Mouse (Mus musculus) hindbrain, postnatal 0 days (tissue): ENCODE results near the gene Nrxn3. TPM values are rescaled to one million over a fixed set of nuclear protein-coding genes. Genes with fewer than 3 reads are reported as not detected.

Source experiments
- ATAC-seq: fragments of 200-750 bp; cut with Nextera tagmentation; 2 replicates; pipeline ENCODE4 v1.8.0; 2017; ENCODE audit warnings: mild to moderate bottlenecking, moderate TSS enrichment, moderate library complexity
- DNase-seq: peaks from one replicate; pipeline ENCODE4 v3.0.0-alpha.2; 2015; ENCODE audit warnings: low spot score
- H3K27ac ChIP-seq: fragments of 300-500 bp; sonication (generic); 2 replicates; pipeline ENCODE4 v1.5.1; 2014; ENCODE audit warnings: mild to moderate bottlenecking
- H3K27me3 ChIP-seq: fragments of 300-500 bp; sonication (generic); 2 replicates; pipeline ENCODE4 v1.6.1; 2014; ENCODE audit warnings: low read length, mixed read lengths; ENCODE audit not compliant: insufficient read depth
- H3K36me3 ChIP-seq: fragments of 300-500 bp; sonication (generic); 2 replicates; pipeline ENCODE4 v1.6.1; 2014; ENCODE audit warnings: low read length, mixed read lengths; ENCODE audit not compliant: insufficient read depth
- H3K4me1 ChIP-seq: fragments of 300-500 bp; sonication (generic); 2 replicates; pipeline ENCODE4 v1.6.1; 2014; ENCODE audit warnings: antibody characterized with exemption, low read length, mixed read lengths; ENCODE audit not compliant: insufficient read depth
- H3K4me2 ChIP-seq: fragments of 300-500 bp; sonication (generic); 2 replicates; pipeline ENCODE4 v1.6.1; 2014; ENCODE audit warnings: low read depth, mild to moderate bottlenecking, low read length, moderate library complexity, mixed read lengths
- H3K4me3 ChIP-seq: fragments of 300-500 bp; sonication (generic); 2 replicates; pipeline ENCODE4 v1.5.1; 2014; ENCODE audit warnings: low read length
- H3K9ac ChIP-seq: fragments of 300-500 bp; sonication (generic); replicated peaks from 2 replicates; pipeline ENCODE4 v1.6.1; 2014; ENCODE audit warnings: mild to moderate bottlenecking, low read length, moderate library complexity, mixed read lengths
- H3K9me3 ChIP-seq: fragments of 300-500 bp; sonication (generic); 2 replicates; pipeline ENCODE4 v1.6.1; 2016; ENCODE audit warnings: low read length, mixed read lengths
- CTCF ChIP-seq: IDR thresholded peaks from 2 replicates; pipeline ENCODE4 v1.5.1; 2016; ENCODE audit warnings: antibody characterized with exemption, control low read depth, low read depth
- WGBS: fragments of 180-500 bp; shearing (Covaris S2); extraction: QIAGEN DNeasy Blood & Tissue Kit; methylation state at CpG from one replicate; pipeline ENCODE4 v1.1.7; 2014; 5-methylcytosine and 5-hydroxymethylcytosine counted together
- polyA plus RNA-seq: library from polyadenylated mRNA; unstranded; fragments of >200 nt; fragmentation: Nextera tagmentation; extraction: Ambion mirVana; gene quantifications from 2 replicates; pipeline ENCODE4 v1.2.1, GENCODE M21; 2015
- total RNA-seq: library from RNA; depleted of rRNA; stranded (reverse); fragments of >200 nt; gene quantifications from 2 replicates; pipeline ENCODE4 v1.2.3, GENCODE M21; 2014

Gene Nrxn3
- total and polyA plus RNA-seq, 2 experiments from 2014 or later, result 87.8 to 103 TPM

DNA sequence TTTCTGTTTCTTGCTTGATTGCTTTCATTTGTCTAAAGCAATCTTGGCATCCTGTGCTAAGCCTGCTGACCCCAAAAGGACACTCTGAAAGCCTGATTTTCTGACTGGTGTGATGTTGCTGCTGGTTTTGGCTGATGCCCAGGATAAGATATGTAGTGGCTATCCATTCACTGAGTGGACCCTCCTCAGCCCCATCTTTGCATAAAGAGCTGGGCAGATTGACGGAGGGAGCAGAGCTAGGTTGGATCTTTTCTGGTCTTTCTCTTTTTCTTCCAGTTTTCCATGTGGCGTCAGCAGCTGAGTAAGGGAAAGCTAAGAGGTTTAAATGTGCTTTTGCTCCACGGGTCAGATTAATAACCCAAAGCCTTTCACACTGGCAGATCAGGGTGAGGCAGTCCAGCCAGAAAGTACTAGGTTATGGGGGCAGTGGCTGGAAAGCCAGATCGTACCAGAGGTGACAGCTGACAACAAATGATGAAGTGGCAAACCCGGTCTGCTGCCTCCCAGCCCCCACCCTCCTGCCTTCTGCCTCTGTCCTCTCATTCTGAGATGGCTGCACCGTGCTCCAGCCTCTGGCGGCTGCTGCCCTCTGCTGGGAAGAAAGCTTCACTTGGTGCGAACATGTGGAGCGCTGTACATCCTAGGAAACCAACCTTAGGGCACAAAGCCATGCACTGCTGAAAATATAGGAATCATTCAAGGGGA is 383.5 kb downstream of the Nrxn3 start:
- no peaks in the 10 kb centered on the region for H3K9me3 ChIP-seq
- H3K36me3 ChIP-seq, result no peaks in the 10 kb centered on the region
- DNase-seq (peak; percentile 93), ATAC-seq (peak; percentile 96)
- H3K4me2 ChIP-seq, result peak overlapping the region; percentile 47
- TF ChIP-seq CTCF, result peak; percentile 98
- no peaks in the 10 kb centered on the region for H3K27me3 ChIP-seq
- H3K27ac ChIP-seq, result peak overlapping the region; percentile 52
- peaks cover 7% of the 10 kb centered on the region for H3K4me1 ChIP-seq
- H3K9ac ChIP-seq, result peak overlapping the region; percentile 38
- peak overlapping the region; percentile 11; the same call in 1 of the 2 replicates for H3K4me3 ChIP-seq
- 8% methylated on average over 9 of the region's 9 CpGs for WGBS

- no peak overlapping the region for H3K4me3 ChIP-seq
- ATAC-seq (0 out of 2 replicates have a peak, but pooled peaks have one; percentile 14), DNase-seq (no peak)
- WGBS, result 68% methylated on average over 6 of the region's 6 CpGs
- H3K9me3 ChIP-seq, result no peaks in the 10 kb centered on the region
- TF ChIP-seq CTCF, result no peak
- no peaks in the 10 kb centered on the region for H3K36me3 ChIP-seq
- no peaks in the 10 kb centered on the region for H3K27me3 ChIP-seq
- no peak overlapping the region for H3K9ac ChIP-seq
- H3K4me1 ChIP-seq, result peaks cover 7% of the 10 kb centered on the region
- no peak overlapping the region for H3K4me2 ChIP-seq
- H3K27ac ChIP-seq, result no peak overlapping the region
Measured at GRCm38 (mm10) chr12:89106881-89107584, 384.4 kb downstream of the Nrxn3 start.

DNA sequence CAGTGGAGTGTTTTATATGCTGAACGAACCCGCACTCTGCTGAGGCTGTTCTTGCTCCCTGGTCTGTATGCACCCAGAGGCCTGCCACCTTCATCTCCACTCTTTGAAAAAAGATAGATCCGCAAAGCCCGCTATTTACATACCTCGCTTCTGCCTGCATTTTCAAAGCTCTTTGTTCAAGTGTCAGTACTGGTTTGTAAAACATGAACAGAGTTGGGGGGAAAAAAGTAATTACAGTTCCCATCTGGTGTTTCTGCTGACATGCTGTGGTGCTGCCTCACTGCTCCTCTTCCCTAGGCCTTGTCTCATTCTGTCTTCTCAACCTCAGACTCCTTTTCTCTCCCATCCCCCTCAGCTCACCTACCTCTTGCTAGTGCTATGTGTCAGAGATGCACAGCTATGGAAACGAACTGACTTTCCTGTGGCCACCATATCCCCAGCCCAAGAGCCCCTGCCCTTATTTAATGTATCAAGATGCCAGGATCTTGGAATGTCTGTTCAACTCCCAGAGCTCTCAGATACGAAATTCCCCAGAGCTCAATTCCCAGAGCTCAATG is 387.2 kb downstream of the Nrxn3 start:
- ATAC-seq (peak; percentile 66), DNase-seq (peak; percentile 53)
- H3K9me3 ChIP-seq, result no peaks in the 10 kb centered on the region
- WGBS, result 64% methylated on average over 7 of the region's 7 CpGs
- H3K4me3 ChIP-seq, result no peak overlapping the region
- peak overlapping the region; percentile 18; the same call in 1 of the 2 replicates for H3K27ac ChIP-seq
- H3K4me2 ChIP-seq, result no peak overlapping the region
- no peaks in the 10 kb centered on the region for H3K36me3 ChIP-seq
- peaks cover 7% of the 10 kb centered on the region for H3K4me1 ChIP-seq
- H3K9ac ChIP-seq, result no peak overlapping the region
- H3K27me3 ChIP-seq, result no peaks in the 10 kb centered on the region
- TF ChIP-seq CTCF, result no peak

- Histone ChIP-seq H3K27ac (no peak overlapping the region), H3K4me3 (no peak overlapping the region), H3K27me3 (no peaks in the 10 kb centered on the region), H3K4me1 (no peaks in the 10 kb centered on the region), H3K4me2 (no peak overlapping the region), H3K9me3 (no peaks in the 10 kb centered on the region), H3K36me3 (no peaks in the 10 kb centered on the region), H3K9ac (no peak overlapping the region)
- TF ChIP-seq CTCF, result no peak
- ATAC-seq (no peak), DNase-seq (no peak)
- 50% methylated on average over 4 of the region's 4 CpGs for WGBS
Measured at GRCm38 (mm10) chr12:89128602-89129001, 405.9 kb downstream of the Nrxn3 start.

DNA sequence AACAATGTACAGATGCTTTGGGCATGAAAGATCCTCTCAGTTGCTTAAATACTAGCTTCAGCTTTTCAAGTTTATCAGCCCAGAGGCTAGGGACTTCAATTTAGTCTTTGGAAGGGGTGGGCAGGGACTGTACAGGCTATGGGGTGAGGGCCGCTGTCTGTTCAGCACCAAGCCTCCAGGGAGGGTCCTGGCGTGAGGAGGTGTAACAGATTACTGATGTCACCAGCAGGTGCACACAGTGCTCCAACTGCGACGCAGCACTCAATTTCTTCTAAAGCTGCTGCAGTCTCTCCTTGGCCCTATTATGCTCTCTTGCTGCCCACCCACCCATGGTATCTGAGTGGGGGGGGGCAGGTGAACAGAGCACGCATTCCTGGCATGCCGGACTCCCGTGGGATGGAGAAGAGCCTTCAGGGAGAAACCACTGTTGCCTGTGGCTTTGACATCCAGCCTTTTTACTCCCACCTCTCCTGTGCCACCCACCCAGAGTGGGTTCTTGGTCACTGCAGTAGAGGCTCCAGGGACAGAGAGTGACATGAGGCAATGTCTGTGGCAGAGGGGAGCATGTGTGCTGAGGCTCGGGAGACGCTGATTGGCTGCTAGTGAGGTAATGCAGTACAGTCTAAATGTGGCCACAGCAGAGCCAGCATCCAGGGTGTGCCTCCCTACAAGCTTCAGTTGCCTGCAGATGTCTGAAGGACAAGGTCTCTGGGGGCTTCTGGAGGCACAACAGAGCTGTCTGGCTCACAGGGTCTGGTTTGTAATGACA is 406.6 kb downstream of the Nrxn3 start:
- Histone ChIP-seq H3K4me3 (no peak overlapping the region), H3K27ac (peak overlapping the region; percentile 13; the same call in 1 of the 2 replicates), H3K9ac (no peak overlapping the region), H3K4me1 (no peaks in the 10 kb centered on the region), H3K36me3 (no peaks in the 10 kb centered on the region), H3K9me3 (no peaks in the 10 kb centered on the region), H3K4me2 (no peak overlapping the region), H3K27me3 (no peaks in the 10 kb centered on the region)
- TF ChIP-seq CTCF, result no peak
- peak; percentile 31 for DNase-seq
- 61% methylated on average over 9 of the region's 9 CpGs for WGBS
- ATAC-seq, result peak; percentile 93

GRCm38 (mm10) chr12:89134333-89134732 is 411.7 kb downstream of the Nrxn3 start:
- WGBS, result 81% methylated on average over 2 of the region's 2 CpGs
- H3K27ac ChIP-seq, result no peak overlapping the region
- TF ChIP-seq CTCF, result peak; percentile 65
- H3K4me1 ChIP-seq, result no peaks in the 10 kb centered on the region
- no peaks in the 10 kb centered on the region for H3K9me3 ChIP-seq
- DNase-seq, result peak; percentile 37
- no peak overlapping the region for H3K4me2 ChIP-seq
- ATAC-seq, result no peak
- no peaks in the 10 kb centered on the region for H3K36me3 ChIP-seq
- H3K27me3 ChIP-seq, result no peaks in the 10 kb centered on the region
- H3K9ac ChIP-seq, result no peak overlapping the region
- H3K4me3 ChIP-seq, result no peak overlapping the region
